Mouse (Mus musculus) left cerebral cortex, postnatal 10 days (tissue): ENCODE measurements around the gene Pkd2l1. TPM values are rescaled to one million over a fixed set of nuclear protein-coding genes. Genes with fewer than 3 reads are reported as not detected.
A peak's percentile ranks its signal among the peaks of the same experiment; 100 is the strongest.

Source experiments
- DNase-seq, 2 experiments: peaks; one replicate each; pipeline ENCODE4 v3.0.0; 2021 to 2022; ENCODE audit warnings: low spot score in 2 of 2, mixed read lengths in 1 of 2; ENCODE audit errors: extremely low spot score in 1 of 2
- intact Hi-C: fragments of 180-260 bp; cut with DNase I; formaldehyde crosslinking; loops from one replicate; pipeline ENCODE4 v1.15.1; 2025
- total RNA-seq, 2 experiments: library from RNA; stranded (reverse); gene quantifications; 2 replicates each; pipeline ENCODE4 v1.2.3; 2021

The Pkd2l1 gene
- total RNA-seq, 2 experiments from 2014 or later: not detected

GRCm38 (mm10) chr19:44176741-44177140 lies 15.5 kb downstream of the Pkd2l1 start:
- intact Hi-C loops: no loop called here

GRCm38 (mm10) chr19:44174835-44175234 lies 17.4 kb downstream of the Pkd2l1 start:
- DNase-seq: no peak
- intact Hi-C loops: no loop called here

More at GRCm38 (mm10) chr19:44176741-44177140, 15.5 kb downstream of the Pkd2l1 start:
- no peak for DNase-seq

GRCm38 (mm10) chr19:44161515-44161914 lies 30.7 kb downstream of the Pkd2l1 start:
- intact Hi-C loops: loop anchor here (5.0 kb wide), 1 partner anchor 256 kb away; no protein-coding TSS in a partner anchor
- no peak for DNase-seq

- intact Hi-C loops: no loop called here
- DNase-seq: no peak
Measured at GRCm38 (mm10) chr19:44159386-44159785, 32.9 kb downstream of the Pkd2l1 start.

- no peak for DNase-seq
- intact Hi-C loops: no loop called here
Measured at GRCm38 (mm10) chr19:44157005-44157404, 35.2 kb downstream of the Pkd2l1 start.

- DNase-seq: no peak
- intact Hi-C loops: no loop called here
Measured at GRCm38 (mm10) chr19:44153781-44154180, 38.5 kb downstream of the Pkd2l1 start.

GRCm38 (mm10) chr19:44148991-44149390 lies 43.3 kb downstream of the Pkd2l1 start:
- no peak for DNase-seq
- intact Hi-C loops: no loop called here

- DNase-seq: no peak
- intact Hi-C loops: no loop called here
Measured at GRCm38 (mm10) chr19:44148345-44148744, 43.9 kb downstream of the Pkd2l1 start.

- DNase-seq: no peak
- intact Hi-C loops: no loop called here
Measured at GRCm38 (mm10) chr19:44146951-44147350, 45.3 kb downstream of the Pkd2l1 start.

GRCm38 (mm10) chr19:44146568-44146879 lies 45.7 kb downstream of the Pkd2l1 start:
- intact Hi-C loops: no loop called here
- DNase-seq: no peak

- peak; percentile 80 to 92 for DNase-seq
- intact Hi-C loops: no loop called here
Measured at GRCm38 (mm10) chr19:44145702-44146567, 46.3 kb downstream of the Pkd2l1 start, which contains the start of gene Bloc1s2. Gene Bloc1s2, minus strand, starts transcription at chr19:44146446.

GRCm38 (mm10) chr19:44144366-44144765 lies 47.9 kb downstream of the Pkd2l1 start:
- intact Hi-C loops: no loop called here
- no peak for DNase-seq

- no peak for DNase-seq
- intact Hi-C loops: loop anchor here (10.0 kb wide), 1 partner anchor 809 kb away; no protein-coding TSS in a partner anchor
Measured at GRCm38 (mm10) chr19:44135960-44136485, 56.2 kb downstream of the Pkd2l1 start.

- intact Hi-C loops: loop anchor here (10.0 kb wide), 1 partner anchor 809 kb away; no protein-coding TSS in a partner anchor
- DNase-seq: peak; percentile 90 to 93
Measured at GRCm38 (mm10) chr19:44135072-44135959, 56.9 kb downstream of the Pkd2l1 start, which contains the start of gene Cwf19l1. Gene Cwf19l1, minus strand, starts transcription at chr19:44135876.

- intact Hi-C loops: loop anchor here (10.0 kb wide), 1 partner anchor 812 kb away; no protein-coding TSS in a partner anchor
- no peak for DNase-seq
Measured at GRCm38 (mm10) chr19:44132917-44133316, 59.3 kb downstream of the Pkd2l1 start.

- intact Hi-C loops: no loop called here
- DNase-seq: no peak
Measured at GRCm38 (mm10) chr19:44128560-44128959, 63.7 kb downstream of the Pkd2l1 start.

- intact Hi-C loops: no loop called here
- no peak for DNase-seq
Measured at GRCm38 (mm10) chr19:44127729-44128497, 64.3 kb downstream of the Pkd2l1 start.

- intact Hi-C loops: loop anchor here (5.0 kb wide), 1 partner anchor 34 kb away; no protein-coding TSS in a partner anchor
- no peak for DNase-seq
Measured at GRCm38 (mm10) chr19:44121137-44121536, 71.1 kb downstream of the Pkd2l1 start.
